Mouse (Mus musculus): ENCODE data around the gene Ubac2. TPM values are rescaled to one million over a fixed set of nuclear protein-coding genes. Genes with fewer than 3 reads are reported as not detected.

The Ubac2 gene
- polyA plus RNA-seq, 1 experiment from 2014 or later: 25.5 TPM

DNA sequence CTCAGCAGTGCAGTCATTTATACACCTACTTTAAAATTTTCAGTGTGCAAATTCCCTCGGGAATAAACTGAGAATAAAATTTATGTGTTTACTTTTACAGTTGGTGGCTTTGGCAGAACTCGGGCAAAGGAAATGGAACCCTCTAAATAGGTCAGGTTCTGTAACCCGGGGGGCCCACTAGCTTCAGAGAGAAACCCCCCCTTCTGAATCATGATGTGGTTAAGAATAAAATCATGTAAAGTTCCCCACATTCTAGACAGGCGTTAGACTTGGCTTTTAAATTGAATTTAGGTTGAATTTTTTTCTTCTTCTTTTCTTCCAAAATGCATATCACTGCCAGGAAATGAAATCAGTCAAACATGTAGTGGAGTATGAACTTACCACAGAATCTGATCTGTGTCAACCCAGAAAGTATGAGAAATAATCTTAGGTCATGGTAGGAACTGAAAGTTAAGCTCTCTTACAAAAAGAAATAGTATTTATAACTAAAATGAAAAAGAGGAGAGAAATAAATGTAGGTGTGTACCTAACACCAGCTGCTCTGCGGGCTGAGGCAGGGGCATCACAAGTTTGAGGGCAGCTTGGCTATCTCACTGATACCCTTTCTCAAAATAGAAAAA lies 76.9 kb downstream of the Ubac2 start:
- H3K9me3 ChIP-seq (replicated peaks): no peaks in the 10 kb centered on the region
- ATAC-seq: no peak
- WGBS (ENCODE audit: insufficient replicate concordance): 68% methylated on average over 5 of the region's 5 CpGs
- H3K36me3 ChIP-seq: peaks cover 14% of the 10 kb centered on the region
- H3K9ac ChIP-seq: no peak overlapping the region
- no peak overlapping the region for H3K4me2 ChIP-seq
- no peak overlapping the region for H3K27ac ChIP-seq
- H3K4me1 ChIP-seq: peaks cover 32% of the 10 kb centered on the region
- no peak overlapping the region for H3K4me3 ChIP-seq
- no peaks in the 10 kb centered on the region for H3K27me3 ChIP-seq (replicated peaks)

DNA sequence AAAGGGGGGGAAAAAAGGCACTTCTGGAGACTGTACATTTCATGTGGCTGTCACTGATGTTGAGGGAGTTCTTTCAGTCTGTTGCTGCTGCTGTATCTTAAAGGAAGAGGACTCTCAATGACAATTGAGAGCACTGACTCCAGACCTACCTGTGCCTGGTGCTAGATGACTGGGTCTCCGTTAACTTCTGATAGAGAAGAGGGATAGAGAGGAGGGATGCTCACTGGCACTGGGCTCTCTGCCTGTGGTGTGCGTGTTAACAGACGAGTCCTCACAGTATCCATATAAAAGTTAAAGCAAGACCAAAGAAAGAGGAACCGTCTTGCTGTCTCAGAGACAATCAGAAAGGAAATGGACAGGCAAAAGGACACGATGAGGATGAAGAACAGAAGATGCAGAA lies 77.9 kb downstream of the Ubac2 start:
- Histone ChIP-seq H3K36me3 (peaks cover 15% of the 10 kb centered on the region), H3K27me3 (replicated peaks) (no peaks in the 10 kb centered on the region), H3K9ac (no peak overlapping the region), H3K27ac (no peak overlapping the region), H3K9me3 (replicated peaks) (no peaks in the 10 kb centered on the region), H3K4me3 (no peak overlapping the region), H3K4me2 (no peak overlapping the region), H3K4me1 (peaks cover 31% of the 10 kb centered on the region)
- ATAC-seq: no peak
- WGBS (ENCODE audit: insufficient replicate concordance): 56% methylated on average over 5 of the region's 5 CpGs

DNA sequence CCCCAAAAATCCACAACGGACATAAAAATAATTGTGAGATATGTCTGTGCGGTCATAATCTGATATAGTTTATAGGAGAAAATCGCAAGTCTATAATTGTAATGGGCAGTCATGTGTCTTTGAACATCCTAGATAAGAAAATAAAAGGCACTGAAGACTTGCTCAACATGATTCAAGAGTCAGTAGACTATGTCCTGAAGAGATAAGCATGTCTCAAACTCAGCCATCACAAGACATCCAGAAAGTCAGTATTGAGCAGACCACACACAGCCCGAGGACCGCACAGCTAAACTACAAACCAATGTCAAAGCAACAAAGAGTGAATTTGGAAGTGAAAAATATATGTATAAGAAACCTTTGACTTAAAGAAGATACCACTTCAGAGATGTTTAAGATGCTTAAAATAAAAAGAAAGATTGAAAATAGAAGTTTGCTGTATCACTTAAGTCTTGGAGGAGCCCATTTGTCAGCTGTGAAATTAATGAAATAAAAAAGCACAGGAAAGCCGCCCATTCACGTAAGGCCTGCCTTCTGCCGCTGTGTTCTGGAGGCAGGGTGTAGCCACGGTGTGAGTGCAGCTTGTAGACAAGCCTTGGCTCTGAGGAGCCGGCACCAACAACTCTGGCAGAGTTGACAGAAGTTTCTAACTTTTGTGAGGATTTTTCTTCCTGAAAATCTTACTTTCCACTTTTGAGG lies 78.9 kb downstream of the Ubac2 start:
- ATAC-seq: peak; percentile 72
- Histone ChIP-seq H3K4me1 (peaks cover 32% of the 10 kb centered on the region), H3K27me3 (replicated peaks) (no peaks in the 10 kb centered on the region), H3K4me3 (no peak overlapping the region), H3K9ac (no peak overlapping the region), H3K4me2 (no peak overlapping the region), H3K36me3 (peaks cover 17% of the 10 kb centered on the region), H3K9me3 (replicated peaks) (no peaks in the 10 kb centered on the region), H3K27ac (no peak overlapping the region)
- 62% methylated on average over 10 of the region's 10 CpGs for WGBS (ENCODE audit: insufficient replicate concordance)

DNA sequence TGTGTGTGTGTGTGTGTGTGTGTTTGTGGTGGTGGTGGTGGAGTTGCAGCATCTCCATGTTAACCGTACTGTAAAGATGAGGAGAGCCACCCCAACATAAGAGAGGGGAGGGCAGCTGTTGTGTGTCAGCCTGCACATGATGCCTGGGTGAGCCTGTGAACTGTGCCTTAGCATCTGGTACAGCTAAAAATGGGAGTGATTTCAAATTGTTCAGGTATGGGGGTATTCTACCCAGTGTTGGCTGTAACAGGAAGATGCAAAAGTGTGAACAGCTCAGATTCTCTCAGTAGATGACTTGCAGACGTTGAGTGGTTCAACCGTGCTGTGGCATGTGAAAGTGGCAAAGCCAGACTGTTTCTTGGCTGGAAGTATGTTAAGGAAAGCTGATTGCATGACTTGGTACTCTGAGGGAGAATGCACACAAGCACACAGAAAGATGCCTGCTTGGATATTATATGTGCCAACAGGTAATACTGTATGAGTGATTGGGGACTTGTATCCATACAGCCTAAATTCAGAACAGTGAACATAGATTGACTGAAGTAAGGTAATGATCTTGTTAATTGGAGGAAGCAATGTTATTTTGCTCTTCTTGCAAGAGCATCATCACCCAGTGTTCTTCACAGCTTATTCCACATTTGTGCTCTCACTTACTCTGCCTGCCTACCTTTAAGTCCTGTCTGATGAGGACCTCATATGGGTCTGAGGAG lies 79.8 kb downstream of the Ubac2 start:
- 74% methylated on average over 3 of the region's 3 CpGs for WGBS (ENCODE audit: insufficient replicate concordance)
- no peaks in the 10 kb centered on the region for H3K9me3 ChIP-seq (replicated peaks)
- no peak overlapping the region for H3K9ac ChIP-seq
- ATAC-seq: no peak
- no peaks in the 10 kb centered on the region for H3K27me3 ChIP-seq (replicated peaks)
- peaks cover 39% of the 10 kb centered on the region for H3K4me1 ChIP-seq
- no peak overlapping the region for H3K4me3 ChIP-seq
- H3K36me3 ChIP-seq: peaks cover 17% of the 10 kb centered on the region
- H3K27ac ChIP-seq: no peak overlapping the region
- no peak overlapping the region for H3K4me2 ChIP-seq

DNA sequence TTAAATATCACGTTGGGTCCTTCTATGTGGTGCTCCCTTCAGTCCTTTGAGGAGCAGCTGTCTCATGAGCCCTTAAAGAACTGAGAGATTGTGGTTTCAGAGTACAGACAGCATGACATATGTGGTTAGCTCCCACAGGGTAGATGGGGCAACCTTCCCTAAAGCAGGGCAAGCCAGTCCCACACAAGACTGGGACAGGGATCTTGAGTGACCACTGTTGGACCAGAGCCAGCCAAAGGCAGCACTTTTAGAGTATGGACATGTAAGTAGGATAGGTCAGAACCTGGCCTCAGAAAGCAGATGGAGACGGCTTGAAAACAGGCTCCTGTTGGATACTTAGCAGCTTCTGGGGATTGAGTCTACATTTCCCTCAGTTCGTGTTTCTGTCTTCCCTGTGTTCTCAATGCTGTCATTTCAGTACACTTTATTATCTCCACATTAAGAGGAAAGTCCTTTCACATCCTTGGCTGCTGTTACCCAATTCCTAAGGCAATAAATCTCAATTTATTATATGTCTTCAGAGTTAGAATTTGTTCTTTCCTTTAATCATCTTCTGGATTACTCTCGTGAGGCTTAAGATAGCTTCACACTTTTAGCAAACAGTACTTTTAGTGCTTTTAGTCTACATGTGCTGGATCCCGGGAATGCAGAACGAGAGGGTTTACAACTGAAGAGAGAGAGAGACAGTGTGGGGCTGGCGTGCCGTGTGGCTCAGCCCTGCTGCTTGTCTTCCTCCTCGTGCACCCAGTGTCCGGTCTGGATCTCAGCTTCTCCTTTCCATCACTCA lies 80.5 kb downstream of the Ubac2 start:
- H3K9me3 ChIP-seq (replicated peaks): no peaks in the 10 kb centered on the region
- no peaks in the 10 kb centered on the region for H3K27me3 ChIP-seq (replicated peaks)
- no peak overlapping the region for H3K4me3 ChIP-seq
- WGBS (ENCODE audit: insufficient replicate concordance): 61% methylated on average over 10 of the region's 10 CpGs
- no peak overlapping the region for H3K27ac ChIP-seq
- H3K4me2 ChIP-seq: no peak overlapping the region
- no peak overlapping the region for H3K9ac ChIP-seq
- peaks cover 46% of the 10 kb centered on the region for H3K4me1 ChIP-seq
- peaks cover 15% of the 10 kb centered on the region for H3K36me3 ChIP-seq
- no peak for ATAC-seq

DNA sequence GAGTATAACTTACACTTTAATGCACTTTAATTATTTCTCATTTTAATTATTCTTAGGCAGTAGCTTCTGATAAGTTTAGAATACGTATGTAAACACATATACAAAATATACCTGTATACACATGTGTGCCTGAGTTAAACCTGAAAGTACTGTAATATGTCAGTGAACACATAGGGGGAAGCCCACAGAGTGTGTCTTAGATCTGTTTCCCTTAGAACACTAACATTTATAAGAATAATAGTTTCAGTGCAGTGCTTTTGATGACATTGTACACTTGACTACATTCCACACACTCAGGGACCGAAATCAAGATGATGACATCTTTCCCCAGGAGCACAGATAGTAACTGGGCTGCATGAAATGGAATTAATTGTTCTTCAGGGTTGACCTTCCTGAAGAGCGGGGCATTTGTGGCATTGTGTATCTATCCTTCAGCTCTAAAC lies 81.1 kb downstream of the Ubac2 start:
- Histone ChIP-seq H3K36me3 (peaks cover 9% of the 10 kb centered on the region; the same call in 1 of the 2 replicates), H3K4me2 (no peak overlapping the region), H3K27me3 (replicated peaks) (no peaks in the 10 kb centered on the region), H3K4me3 (no peak overlapping the region), H3K9me3 (replicated peaks) (no peaks in the 10 kb centered on the region), H3K27ac (no peak overlapping the region), H3K9ac (no peak overlapping the region), H3K4me1 (peaks cover 48% of the 10 kb centered on the region)
- ATAC-seq: no peak
- 77% methylated on average over 3 of the region's 3 CpGs for WGBS (ENCODE audit: insufficient replicate concordance)

DNA sequence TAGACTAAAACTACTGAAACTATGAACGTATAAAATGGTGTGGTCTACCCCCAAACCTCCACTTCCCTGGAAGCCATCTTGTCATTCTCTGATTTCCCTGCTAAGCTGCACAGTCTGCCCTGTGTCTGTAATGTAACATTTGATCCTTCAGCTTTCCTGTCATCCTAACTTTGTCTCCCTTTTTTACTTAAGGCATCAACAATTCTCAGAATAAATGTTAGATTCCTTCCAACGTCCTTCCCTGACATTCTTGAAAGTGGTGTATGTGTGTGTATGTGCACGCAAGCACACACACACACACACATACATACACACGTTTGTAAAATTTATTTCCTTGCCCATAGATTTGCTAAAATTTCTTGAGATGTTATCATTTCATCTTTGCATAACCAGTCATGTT lies 81.6 kb downstream of the Ubac2 start:
- Histone ChIP-seq H3K27me3 (replicated peaks) (no peaks in the 10 kb centered on the region), H3K9me3 (replicated peaks) (no peaks in the 10 kb centered on the region), H3K4me1 (peaks cover 48% of the 10 kb centered on the region), H3K9ac (no peak overlapping the region), H3K4me3 (no peak overlapping the region), H3K27ac (no peak overlapping the region), H3K4me2 (no peak overlapping the region), H3K36me3 (0 out of 2 replicates have a peak, but pooled peaks cover 4% of the 10 kb centered on the region)
- 72% methylated on average over 4 of the region's 4 CpGs for WGBS (ENCODE audit: insufficient replicate concordance)
- ATAC-seq: no peak

DNA sequence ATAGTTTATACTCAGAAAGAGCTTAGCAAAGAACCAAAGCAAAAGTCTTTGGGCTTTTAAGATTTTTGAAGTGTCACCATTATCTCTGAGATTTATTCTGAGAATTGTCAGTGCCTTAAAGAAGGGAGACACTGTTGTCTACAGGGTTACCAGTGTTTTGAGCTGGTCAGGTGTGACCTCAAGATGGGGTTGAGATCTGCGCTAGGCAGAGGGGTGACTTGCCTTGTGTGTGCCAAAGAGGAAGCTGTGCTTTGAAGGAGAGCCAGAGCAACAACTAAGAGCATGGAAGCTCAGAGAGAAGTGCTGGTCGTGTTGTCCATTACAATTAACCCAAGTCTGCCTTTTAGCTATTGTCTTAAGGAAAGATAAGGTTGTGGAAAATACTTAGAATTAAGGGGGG lies 82.1 kb downstream of the Ubac2 start:
- Histone ChIP-seq H3K4me2 (no peak overlapping the region), H3K9ac (no peak overlapping the region), H3K27me3 (replicated peaks) (no peaks in the 10 kb centered on the region), H3K27ac (no peak overlapping the region), H3K36me3 (0 out of 2 replicates have a peak, but pooled peaks cover 3% of the 10 kb centered on the region), H3K9me3 (replicated peaks) (no peaks in the 10 kb centered on the region), H3K4me3 (no peak overlapping the region), H3K4me1 (peaks cover 48% of the 10 kb centered on the region)
- WGBS (ENCODE audit: insufficient replicate concordance): 41% methylated on average over 2 of the region's 2 CpGs
- no peak for ATAC-seq

DNA sequence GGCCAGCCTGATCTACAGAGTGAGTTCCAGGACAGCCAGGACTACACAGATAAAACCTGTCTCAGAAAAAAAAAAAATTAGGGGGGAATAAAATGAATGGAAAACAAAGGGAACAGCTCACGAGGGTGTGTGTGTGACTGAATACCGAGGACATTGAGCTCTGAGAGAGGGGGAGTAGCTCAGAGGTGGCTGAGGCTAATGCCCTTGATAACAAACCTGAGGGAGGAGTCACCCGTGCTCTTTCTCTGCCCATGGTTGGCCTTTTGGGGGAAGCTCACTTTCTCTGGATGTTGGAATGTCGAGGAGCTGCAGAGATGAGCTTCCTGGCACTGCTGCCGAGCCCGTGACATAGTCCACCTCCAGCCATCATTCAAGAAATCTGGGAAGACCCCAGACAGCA lies 82.6 kb downstream of the Ubac2 start:
- H3K9me3 ChIP-seq (replicated peaks): no peaks in the 10 kb centered on the region
- peaks cover 48% of the 10 kb centered on the region for H3K4me1 ChIP-seq
- no peak overlapping the region for H3K27ac ChIP-seq
- no peak overlapping the region for H3K9ac ChIP-seq
- ATAC-seq: no peak
- H3K27me3 ChIP-seq (replicated peaks): no peaks in the 10 kb centered on the region
- H3K4me2 ChIP-seq: peak overlapping the region; percentile 14; the same call in 1 of the 2 replicates
- 29% methylated on average over 6 of the region's 6 CpGs for WGBS (ENCODE audit: insufficient replicate concordance)
- H3K36me3 ChIP-seq: 0 out of 2 replicates have a peak, but pooled peaks cover 3% of the 10 kb centered on the region
- no peak overlapping the region for H3K4me3 ChIP-seq

DNA sequence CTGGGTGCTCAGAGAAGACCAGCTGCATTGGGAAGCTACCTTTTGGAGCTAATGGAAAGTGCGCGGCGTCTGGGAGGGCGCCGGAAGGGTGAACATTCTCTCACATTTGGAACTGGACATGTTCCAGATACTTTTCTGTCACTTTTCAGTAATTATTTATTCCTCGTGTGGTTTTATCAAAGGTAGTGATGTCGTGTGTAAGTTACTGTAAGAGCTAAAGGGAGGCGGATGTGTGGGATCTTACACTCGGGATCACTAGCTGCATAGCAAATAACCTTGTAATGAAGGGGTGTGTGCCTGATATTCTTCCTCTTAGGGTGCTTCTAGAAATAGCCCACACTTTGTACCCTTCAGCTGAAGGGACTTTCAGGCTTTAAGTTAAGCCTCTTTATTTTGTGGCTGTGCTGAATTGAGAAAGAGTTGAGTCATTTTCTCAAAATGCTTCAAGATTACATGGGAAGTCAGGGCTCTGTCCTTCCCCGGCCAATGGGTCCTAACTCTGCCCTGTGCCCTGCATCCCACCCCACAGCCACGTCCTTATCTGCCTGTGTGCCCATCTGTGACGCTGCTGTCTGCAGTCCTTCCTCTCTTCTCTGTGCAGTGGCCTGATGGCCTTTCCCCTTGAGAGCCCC lies 83.2 kb downstream of the Ubac2 start:
- Histone ChIP-seq H3K4me1 (peaks cover 48% of the 10 kb centered on the region), H3K36me3 (0 out of 2 replicates have a peak, but pooled peaks cover 3% of the 10 kb centered on the region), H3K4me2 (peak overlapping the region; percentile 14; the same call in 1 of the 2 replicates), H3K9me3 (replicated peaks) (no peaks in the 10 kb centered on the region), H3K27me3 (replicated peaks) (no peaks in the 10 kb centered on the region), H3K4me3 (no peak overlapping the region), H3K9ac (no peak overlapping the region), H3K27ac (peak overlapping the region; percentile 14; the same call in 1 of the 2 replicates)
- 66% methylated on average over 12 of the region's 12 CpGs for WGBS (ENCODE audit: insufficient replicate concordance)
- ATAC-seq: no peak

DNA sequence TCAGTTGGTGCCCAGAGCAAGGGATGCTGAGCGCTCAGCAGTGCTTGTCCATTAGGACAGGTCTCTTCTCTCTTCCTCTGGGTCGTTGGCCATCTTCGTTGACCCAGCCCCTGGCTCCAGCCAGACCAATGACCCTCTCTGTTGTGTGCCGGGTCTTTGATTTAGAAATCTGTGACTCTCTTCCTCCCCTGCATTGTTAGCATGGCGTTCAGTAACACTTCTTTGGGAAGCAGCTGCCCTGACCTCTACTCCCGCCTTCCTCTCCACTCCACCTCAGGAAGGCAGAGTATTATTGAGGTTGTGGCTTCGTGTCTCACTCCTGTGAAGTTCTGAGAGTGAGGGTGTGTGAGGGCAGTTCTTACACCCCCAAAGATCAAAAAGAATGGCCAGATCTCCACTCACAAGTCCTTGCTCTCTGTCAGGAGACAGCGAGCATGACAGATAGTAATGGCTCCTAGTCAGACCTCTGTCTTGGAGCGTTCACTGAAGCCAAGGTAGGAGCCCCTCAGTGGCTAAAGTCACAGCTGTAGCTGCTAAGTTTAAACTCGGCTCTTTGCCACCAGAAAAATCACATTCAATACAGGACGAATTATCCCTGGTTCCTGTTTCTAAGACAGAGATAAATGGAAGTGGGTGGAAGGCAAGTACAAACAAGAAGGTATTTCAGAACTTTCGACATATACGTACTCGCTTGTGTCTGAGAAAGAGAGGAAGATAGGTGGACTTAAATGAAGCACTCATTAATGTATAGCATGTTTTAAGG lies 83.9 kb downstream of the Ubac2 start:
- Histone ChIP-seq H3K36me3 (0 out of 2 replicates have a peak, but pooled peaks cover 3% of the 10 kb centered on the region), H3K9ac (no peak overlapping the region), H3K27me3 (replicated peaks) (no peaks in the 10 kb centered on the region), H3K9me3 (replicated peaks) (no peaks in the 10 kb centered on the region), H3K4me1 (peaks cover 47% of the 10 kb centered on the region), H3K4me3 (no peak overlapping the region), H3K27ac (peak overlapping the region; percentile 25; the same call in 1 of the 2 replicates), H3K4me2 (no peak overlapping the region)
- ATAC-seq: no peak
- 52% methylated on average over 14 of the region's 14 CpGs for WGBS (ENCODE audit: insufficient replicate concordance)

Data from liver, embryonic 12.5 days (tissue).